Mouse (Mus musculus) retina, postnatal 7 days (tissue): Measurements from ENCODE around the gene Ip6k1.

Experiments
- DNase-seq: peaks from one replicate; pipeline ENCODE4 v3.0.0-alpha.2; 2012; ENCODE audit warnings: low read depth, low spot score

The Ip6k1 gene

GRCm38 (mm10) chr9:108001922-108002770 lies at the start of gene Ip6k1:
Gene Ip6k1 (plus strand): TSS chr9:108002501.
- peak; percentile 100 for DNase-seq

- DNase-seq, result no peak
These were observed 46.5 kb upstream of the Ip6k1 start for GRCm38 (mm10) chr9:107955613-107956289.

- DNase-seq, result no peak
These were observed 45.2 kb upstream of the Ip6k1 start for GRCm38 (mm10) chr9:107957141-107957540.

- no peak for DNase-seq
These were observed 42.4 kb upstream of the Ip6k1 start for GRCm38 (mm10) chr9:107959896-107960295.

GRCm38 (mm10) chr9:107960928-107961327 lies 41.4 kb upstream of the Ip6k1 start:
- no peak for DNase-seq

- DNase-seq, result no peak
These were observed 40.9 kb upstream of the Ip6k1 start for GRCm38 (mm10) chr9:107961351-107961762.

- no peak for DNase-seq
These were observed 40.4 kb upstream of the Ip6k1 start for GRCm38 (mm10) chr9:107961881-107962280.

- DNase-seq, result no peak
These were observed 39.4 kb upstream of the Ip6k1 start for GRCm38 (mm10) chr9:107962916-107963315.

- peak; percentile 75 for DNase-seq
These were observed 38.6 kb upstream of the Ip6k1 start for GRCm38 (mm10) chr9:107963700-107964099.

GRCm38 (mm10) chr9:107964681-107965080 lies 37.6 kb upstream of the Ip6k1 start:
- DNase-seq, result no peak

- no peak for DNase-seq
These were observed 35.6 kb upstream of the Ip6k1 start for GRCm38 (mm10) chr9:107966676-107967075.

- DNase-seq, result no peak
These were observed 34.9 kb upstream of the Ip6k1 start for GRCm38 (mm10) chr9:107967437-107967836.

GRCm38 (mm10) chr9:107968531-107968930 lies 33.8 kb upstream of the Ip6k1 start:
- DNase-seq, result no peak

GRCm38 (mm10) chr9:107970311-107970710 lies 32.0 kb upstream of the Ip6k1 start:
- DNase-seq, result no peak

GRCm38 (mm10) chr9:107971690-107972541 lies 30.4 kb upstream of the Ip6k1 start:
- no peak for DNase-seq

- DNase-seq, result no peak
These were observed 27.7 kb upstream of the Ip6k1 start for GRCm38 (mm10) chr9:107974491-107975171.

- no peak for DNase-seq
These were observed 26.6 kb upstream of the Ip6k1 start, which contains the start of gene Uba7 for GRCm38 (mm10) chr9:107975399-107976386. Gene Uba7 (plus strand): TSS chr9:107975505.

- no peak for DNase-seq
These were observed 23.5 kb upstream of the Ip6k1 start for GRCm38 (mm10) chr9:107978815-107979214.

- no peak for DNase-seq
These were observed 20.4 kb upstream of the Ip6k1 start for GRCm38 (mm10) chr9:107981684-107982605.
